Mouse (Mus musculus): ENCODE measurements around the gene Epo. TPM values are rescaled to one million over a fixed set of nuclear protein-coding genes. Genes with fewer than 3 reads are reported as not detected.

The Epo gene
- total and polyA plus RNA-seq, 3 experiments: not detected

DNA sequence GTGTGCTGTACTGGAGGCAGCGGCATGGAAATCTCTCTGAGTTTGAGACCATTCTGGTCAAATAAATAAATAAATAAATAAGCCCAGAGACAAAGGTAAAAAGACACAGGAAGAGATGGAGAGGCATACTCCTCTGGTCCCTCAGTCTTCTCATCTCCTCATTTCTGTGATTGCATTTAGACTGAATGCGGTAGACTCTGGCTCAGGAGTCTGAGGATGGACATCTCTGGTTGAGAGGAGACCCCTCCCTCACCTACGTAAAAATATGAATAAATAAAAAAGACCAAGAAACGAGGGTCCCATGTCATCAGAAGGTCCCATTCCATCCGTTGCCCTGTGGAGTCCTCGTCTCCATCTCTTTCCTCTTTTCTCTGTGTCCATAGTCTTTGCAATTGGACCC lies 20.0 kb upstream of the Epo start:
- Histone ChIP-seq H3K4me2 (ENCODE audit: insufficient read depth, low read depth, poor library complexity, severe bottlenecking) (peak overlapping the region; percentile 9; the same call in 1 of the 2 replicates), H3K27me3 (replicated peaks) (peaks cover 69% of the 10 kb centered on the region), H3K4me1 (ENCODE audit: control insufficient read depth in 1 of 2, insufficient read depth in 2 of 2) (peaks cover 0 to 2% of the 10 kb centered on the region in 2 experiments; a peak in 1 of 4 replicates), H3K9ac (ENCODE audit: insufficient read depth, low read depth) (no peak overlapping the region), H3K4me3 (replicated peaks in 1 of 3; ENCODE audit: low read depth in 2 of 3, low read length in 2 of 3, poor library complexity in 1 of 3) (no peak overlapping the region), H3K27ac (ENCODE audit: insufficient read depth, low read depth) (no peak overlapping the region), H3K79me2 (replicated peaks; ENCODE audit: control insufficient read depth, extremely low read depth, insufficient read depth, poor library complexity, severe bottlenecking) (no peaks in the 10 kb centered on the region), H3K9me3 (replicated peaks; ENCODE audit: low read length) (peaks cover 13% of the 10 kb centered on the region), H3K36me3 (replicated peaks in 1 of 2; ENCODE audit: control insufficient read depth in 1 of 2, insufficient read depth in 1 of 2, low read length in 1 of 2) (no peaks in the 10 kb centered on the region)
- in situ Hi-C loops (cut with MboI; ENCODE audit: low pct_ligation_motif_present, low pct_unique_long_range_greater_than_20kb, low sequenced_read_pairs) (no loop called here), dilution Hi-C loops (cut with MboI; ENCODE audit: extremely low pct_ligation_motif_present, extremely low pct_unique_long_range_greater_than_20kb, low sequenced_read_pairs) (no loop called here)
- DNase-seq (ENCODE audit: extremely low read depth): no peak
- TF ChIP-seq RAD21 (IDR thresholded peaks at IDR 0.05; ENCODE audit: low read depth, low read length): no peak
- TF ChIP-seq NRF1 (IDR thresholded peaks at IDR 0.05; ENCODE audit: low read depth, low read length): no peak
- no peak for TF ChIP-seq E2F4 (IDR thresholded peaks at IDR 0.05; ENCODE audit: insufficient replicate concordance, low read depth, low read length)
- TF ChIP-seq MAX (IDR thresholded peaks at IDR 0.05; ENCODE audit: low read length): no peak
- TF ChIP-seq CHD1 (IDR thresholded peaks at IDR 0.05; ENCODE audit: low read depth, low read length): no peak
- TF ChIP-seq GABPA (IDR thresholded peaks at IDR 0.05; ENCODE audit: insufficient replicate concordance, low read depth, low read length): no peak
- TF ChIP-seq SMC3 (IDR thresholded peaks at IDR 0.05; ENCODE audit: low read depth, low read length): no peak
- no peak for TF ChIP-seq RCOR1 (conservative IDR thresholded peaks at IDR 0.05; ENCODE audit: low read depth, low read length)
- no peak for TF ChIP-seq TBP (conservative IDR thresholded peaks at IDR 0.05; ENCODE audit: low read depth, low read length)
- no peak for TF ChIP-seq EP300 (IDR thresholded peaks at IDR 0.05; ENCODE audit: low read length)
- TF ChIP-seq ZNF384 (IDR thresholded peaks at IDR 0.05; ENCODE audit: low read depth, low read length): no peak
- TF ChIP-seq KAT2A (IDR thresholded peaks at IDR 0.05; ENCODE audit: insufficient replicate concordance, low read length): no peak

DNA sequence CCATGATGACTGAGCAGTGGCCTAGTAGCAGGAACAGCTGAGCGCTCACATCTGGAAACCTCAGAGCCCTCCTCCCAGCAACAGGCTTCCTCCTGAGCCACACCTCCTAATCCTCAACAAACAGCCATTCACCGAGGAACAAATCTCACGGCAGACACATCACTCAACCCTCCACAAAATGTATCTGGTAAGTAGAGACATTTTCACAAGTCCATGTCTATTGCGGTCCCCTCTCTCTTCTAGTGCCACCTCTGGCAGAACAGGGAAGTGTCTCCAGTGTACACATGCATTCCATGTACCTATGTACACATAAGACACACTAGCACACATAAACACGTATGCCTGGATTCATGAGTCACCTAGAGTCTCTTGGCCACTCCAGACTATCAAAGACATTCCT lies 18.1 kb upstream of the Epo start:
- in situ Hi-C loops (cut with MboI; ENCODE audit: low pct_ligation_motif_present, low pct_unique_long_range_greater_than_20kb, low sequenced_read_pairs) (no loop called here), dilution Hi-C loops (cut with MboI; ENCODE audit: extremely low pct_ligation_motif_present, extremely low pct_unique_long_range_greater_than_20kb, low sequenced_read_pairs) (no loop called here)
- Histone ChIP-seq H3K79me2 (replicated peaks; ENCODE audit: control insufficient read depth, extremely low read depth, insufficient read depth, poor library complexity, severe bottlenecking) (no peaks in the 10 kb centered on the region), H3K36me3 (replicated peaks in 1 of 2; ENCODE audit: control insufficient read depth in 1 of 2, insufficient read depth in 1 of 2, low read length in 1 of 2) (no peaks in the 10 kb centered on the region), H3K9me3 (replicated peaks; ENCODE audit: low read length) (peaks cover 12% of the 10 kb centered on the region), H3K4me1 (ENCODE audit: control insufficient read depth in 1 of 2, insufficient read depth in 2 of 2) (peaks cover 0 to 2% of the 10 kb centered on the region in 2 experiments; a peak in 1 of 4 replicates), H3K4me3 (replicated peaks in 1 of 3; ENCODE audit: low read depth in 2 of 3, low read length in 2 of 3, poor library complexity in 1 of 3) (no peak overlapping the region), H3K4me2 (ENCODE audit: insufficient read depth, low read depth, poor library complexity, severe bottlenecking) (no peak overlapping the region), H3K27me3 (replicated peaks) (peaks cover 59% of the 10 kb centered on the region), H3K27ac (ENCODE audit: insufficient read depth, low read depth) (no peak overlapping the region), H3K9ac (ENCODE audit: insufficient read depth, low read depth) (no peak overlapping the region)
- TF ChIP-seq POLR2AphosphoS2 (IDR thresholded peaks at IDR 0.05; ENCODE audit: low read depth, low read length) (no peak), MYC (IDR thresholded peaks at IDR 0.05; ENCODE audit: low read depth, low read length) (no peak), UBTF (IDR thresholded peaks at IDR 0.05; ENCODE audit: low read depth, low read length) (no peak), CTCF (conservative IDR thresholded peaks at IDR 0.05 in 1 of 2, IDR thresholded peaks at IDR 0.05 in 1 of 2; ENCODE audit: low read depth in 2 of 2, low read length in 2 of 2) (peak; percentile 35 to 62; a peak in 3 of 4 replicates), IRF4 (IDR thresholded peaks at IDR 0.05; ENCODE audit: low read depth, low read length) (no peak), NELFE (IDR thresholded peaks at IDR 0.05; ENCODE audit: low read depth, low read length) (peak; percentile 14; the same call in 1 of the 2 replicates), GABPA (IDR thresholded peaks at IDR 0.05; ENCODE audit: insufficient replicate concordance, low read depth, low read length) (no peak), ZMIZ1 (IDR thresholded peaks at IDR 0.05; ENCODE audit: low read depth, low read length) (no peak), POLR2A (IDR thresholded peaks at IDR 0.05; ENCODE audit: low read depth, low read length) (no peak), RAD21 (IDR thresholded peaks at IDR 0.05; ENCODE audit: low read depth, low read length) (peak; percentile 32), MAZ (IDR thresholded peaks at IDR 0.05; ENCODE audit: low read depth, low read length) (no peak)
- DNase-seq (ENCODE audit: extremely low read depth): peak; percentile 27
